In genomic region chr11:65069051-65069450, GRCm38 (mm10) we compare ENCODE assay signal across 28 mouse cellular contexts.
DNase-seq lines count a peak whose midpoint lies in the region; ATAC-seq and TF ChIP-seq lines count a peak whose summit lies in the region.
"Had no signal": no experiment of that assay in that cellular context is flagged by ENCODE, and none has a peak within 500 bp of the region (broad histone marks: within the 10 kb centered on the region; RNA-seq: fewer than 3 reads in every experiment).

No protein-coding gene starts in this region.

- no peak for TF ChIP-seq POLR2A in cortical plate, adult 2 months (IDR thresholded peaks at IDR 0.05; ENCODE audit: extremely low read depth, insufficient read depth, low read length)

- H3K27me3 ChIP-seq in heart, embryonic 14.5 days (ENCODE audit: control insufficient read depth, insufficient read depth, low read length), result no peaks in the 10 kb centered on the region
- H3K27me3 ChIP-seq: limb, embryonic 12.5 days; liver, embryonic 15.5 days; lung, embryonic 15.5 days; midbrain, embryonic 15.5 days; neural tube, embryonic 12.5 days; Patski had no signal

- no peak for ATAC-seq in heart, embryonic 14.5 days (ENCODE audit: insufficient number of reproducible peaks, insufficient read depth, low FRiP score, low read depth)
- ATAC-seq: forebrain, embryonic 16.5 days; midbrain, embryonic 15.5 days; Patski had no signal

- no peak overlapping the region for H3K4me3 ChIP-seq in heart, embryonic 14.5 days (ENCODE audit: control insufficient read depth in 1 of 2, insufficient read depth in 1 of 2, low read depth in 1 of 2, low read length in 2 of 2)
- H3K4me3 ChIP-seq in layer of hippocampus, adult 2 months, result no peak overlapping the region
- no peak overlapping the region for H3K4me3 ChIP-seq in cortical plate, adult 2 months (ENCODE audit: insufficient read depth, low read length)
- H3K4me3 ChIP-seq: erythroblast, embryonic 14.5 days; limb, embryonic 12.5 days; liver, embryonic 15.5 days; lung, embryonic 15.5 days; midbrain, embryonic 10.5 days; midbrain, embryonic 15.5 days; neural tube, embryonic 12.5 days had no signal

- H3K4me1 ChIP-seq in heart, embryonic 14.5 days (ENCODE audit: control insufficient read depth in 2 of 2, insufficient read depth in 2 of 2, low read length in 2 of 2), result peaks cover 10 to 17% of the 10 kb centered on the region in 2 experiments; a peak in 3 of 4 replicates
- peaks cover 19% of the 10 kb centered on the region for H3K4me1 ChIP-seq in cortical plate, adult 2 months (ENCODE audit: control insufficient read depth, insufficient read depth, low read length)
- H3K4me1 ChIP-seq: limb, embryonic 12.5 days; liver, embryonic 15.5 days; lung, embryonic 15.5 days; midbrain, embryonic 15.5 days; neural tube, embryonic 12.5 days had no signal

- DNase-seq in heart, adult 11 months, result peak; percentile 66
- DNase-seq in heart, postnatal 4 days, result no peak
- no peak for DNase-seq in heart, adult 18-20 months
- DNase-seq in layer of hippocampus, adult 2 months (ENCODE audit: low spot score in 2 of 2), result peak in 1 of 2 experiments; percentile 8
- DNase-seq in layer of hippocampus, postnatal 36 days, result no peak
- DNase-seq in lung, adult 18-20 months, result no peak
- DNase-seq: adrenal gland, postnatal 10 days; cerebellum, adult 11-12 months; cerebellum, postnatal 10 days; gastrocnemius, postnatal 14 days; kidney, adult 18-20 months; kidney, postnatal 4 days; right cerebral cortex, postnatal 4 days; thymus, adult 2 months; thymus, postnatal 36 days had no signal

- peaks cover 12% of the 10 kb centered on the region for H3K36me3 ChIP-seq in heart, embryonic 14.5 days (ENCODE audit: control insufficient read depth, insufficient read depth, low read length)
- H3K36me3 ChIP-seq: limb, embryonic 12.5 days; liver, embryonic 15.5 days; neural tube, embryonic 12.5 days had no signal

- no peaks in the 10 kb centered on the region for H3K9me3 ChIP-seq in heart, embryonic 14.5 days (ENCODE audit: control insufficient read depth, low read length)
- H3K9me3 ChIP-seq: limb, embryonic 12.5 days; liver, embryonic 15.5 days; lung, embryonic 15.5 days; midbrain, embryonic 10.5 days; midbrain, embryonic 15.5 days had no signal

- H3K9ac ChIP-seq in heart, embryonic 14.5 days (ENCODE audit: low read length), result no peak overlapping the region
- H3K9ac ChIP-seq: hindbrain, embryonic 14.5 days; limb, embryonic 12.5 days; liver, embryonic 15.5 days; lung, embryonic 15.5 days; midbrain, embryonic 15.5 days; neural tube, embryonic 12.5 days had no signal

- 52% methylated on average over 4 of the region's 4 CpGs for WGBS in heart, embryonic 14.5 days

- H3K27ac ChIP-seq in heart, embryonic 14.5 days (replicated peaks in 1 of 2; ENCODE audit: control insufficient read depth in 1 of 2, insufficient read depth in 1 of 2, low read depth in 2 of 2, low read length in 2 of 2), result peak overlapping the region; percentile 20 to 54; a peak in 2 of 4 replicates
- peak overlapping the region; percentile 81 for H3K27ac ChIP-seq in layer of hippocampus, adult 2 months
- peak overlapping the region; percentile 48; the same call in 1 of the 2 replicates for H3K27ac ChIP-seq in cortical plate, adult 2 months (ENCODE audit: insufficient read depth, low read length)
- H3K27ac ChIP-seq: hindbrain, embryonic 14.5 days; limb, embryonic 12.5 days; liver, embryonic 15.5 days; lung, embryonic 15.5 days; midbrain, embryonic 10.5 days; midbrain, embryonic 15.5 days; neural tube, embryonic 12.5 days; stomach, postnatal 0 days had no signal

- H3K4me2 ChIP-seq in heart, embryonic 14.5 days (ENCODE audit: low read length), result no peak overlapping the region
- H3K4me2 ChIP-seq: hindbrain, embryonic 14.5 days; limb, embryonic 12.5 days; liver, embryonic 15.5 days; lung, embryonic 15.5 days; midbrain, embryonic 15.5 days; neural tube, embryonic 12.5 days had no signal

- TF ChIP-seq CTCF in layer of hippocampus, adult 2 months (conservative IDR thresholded peaks at IDR 0.05), result no peak
- no peak for TF ChIP-seq CTCF in cortical plate, adult 2 months (IDR thresholded peaks at IDR 0.05; ENCODE audit: extremely low read depth, insufficient read depth, low read length)
